Mouse (Mus musculus) kidney, postnatal 0 days (tissue): ENCODE data around the gene Mrpl36. TPM values are rescaled to one million over a fixed set of nuclear protein-coding genes. Genes with fewer than 3 reads are reported as not detected.

Experiments
- ATAC-seq: fragments of 200-750 bp; cut with Nextera tagmentation; replicated peaks from 2 replicates; pipeline ENCODE4 v1.8.0; 2017; ENCODE audit warnings: low read depth, moderate number of reproducible peaks, moderate TSS enrichment, moderate library complexity; ENCODE audit not compliant: low FRiP score
- DNase-seq: peaks from one replicate; pipeline ENCODE4 v3.0.0-alpha.2; 2016; ENCODE audit warnings: low spot score
- H3K27ac ChIP-seq: fragments of 300-500 bp; sonication (generic); 2 replicates; pipeline ENCODE4 v1.5.1; 2014; ENCODE audit warnings: mild to moderate bottlenecking
- H3K27me3 ChIP-seq: fragments of 300-500 bp; sonication (generic); 2 replicates; pipeline ENCODE4 v1.6.1; 2014; ENCODE audit warnings: low read length, mixed read lengths; ENCODE audit not compliant: insufficient read depth
- H3K36me3 ChIP-seq: fragments of 300-500 bp; sonication (generic); 2 replicates; pipeline ENCODE4 v1.6.1; 2014; ENCODE audit warnings: low read length, mixed read lengths; ENCODE audit not compliant: insufficient read depth
- H3K4me1 ChIP-seq: fragments of 300-500 bp; sonication (generic); replicated peaks from 2 replicates; pipeline ENCODE4 v1.6.1; 2014; ENCODE audit warnings: antibody characterized with exemption, low read length, mixed read lengths; ENCODE audit not compliant: insufficient read depth
- H3K4me2 ChIP-seq: fragments of 300-500 bp; sonication (generic); 2 replicates; pipeline ENCODE4 v1.6.1; 2014; ENCODE audit warnings: mild to moderate bottlenecking, low read length, moderate library complexity, mixed read lengths
- H3K4me3 ChIP-seq: fragments of 300-500 bp; sonication (generic); replicated peaks from 2 replicates; pipeline ENCODE4 v1.5.1; 2014; ENCODE audit warnings: low read depth, low read length
- H3K9ac ChIP-seq: fragments of 300-500 bp; sonication (generic); 2 replicates; pipeline ENCODE4 v1.6.1; 2014; ENCODE audit warnings: low read depth, low read length
- H3K9me3 ChIP-seq: fragments of 300-500 bp; sonication (generic); replicated peaks from 2 replicates; pipeline ENCODE4 v1.6.1; 2016; ENCODE audit warnings: low read length, inconsistent platforms, mixed read lengths
- CTCF ChIP-seq: IDR thresholded peaks from 2 replicates; pipeline ENCODE4 v1.5.1; 2016; ENCODE audit warnings: antibody characterized with exemption, low read depth, mild to moderate bottlenecking, moderate library complexity
- WGBS: fragments of 180-500 bp; shearing (Covaris S2); extraction: QIAGEN DNeasy Blood & Tissue Kit; methylation state at CpG from one replicate; pipeline ENCODE4 v1.1.7; 2014; 5-methylcytosine and 5-hydroxymethylcytosine counted together
- polyA plus RNA-seq: library from polyadenylated mRNA; unstranded; fragments of >200 nt; fragmentation: Nextera tagmentation; extraction: Ambion mirVana; gene quantifications from 2 replicates; pipeline ENCODE4 v1.2.1, GENCODE M21; 2015

Mrpl36 gene
- polyA plus RNA-seq: 146 and 153 TPM in 2 replicates

- peak within 1 kb of the TSS; percentile 82 for H3K27ac ChIP-seq
- H3K4me3 ChIP-seq: peak within 1 kb of the TSS; percentile 83
- 1% methylated on average over 45 of the region's 45 CpGs for WGBS
- H3K9ac ChIP-seq: peak within 1 kb of the TSS; percentile 77
- peaks cover 15% of the 10 kb centered on the region for H3K4me1 ChIP-seq
- H3K36me3 ChIP-seq: peaks cover 15% of the 10 kb centered on the region
- peak within 1 kb of the TSS; percentile 78 for H3K4me2 ChIP-seq
- TF ChIP-seq CTCF: no peak
- no peaks in the 10 kb centered on the region for H3K9me3 ChIP-seq
- ATAC-seq (peak; percentile 92), DNase-seq (peak; percentile 97)
- H3K27me3 ChIP-seq: no peaks in the 10 kb centered on the region
Measured at GRCm38 (mm10) chr13:73327827-73328698, at the start of gene Mrpl36, which contains the start of gene Ndufs6. Gene Mrpl36, plus strand, starts transcription at chr13:73328513. Gene Ndufs6, minus strand, starts transcription at chr13:73328542.

- no peaks in the 10 kb centered on the region for H3K4me1 ChIP-seq
- WGBS: 58% methylated on average over 1 of the region's 1 CpGs
- no peak overlapping the region for H3K27ac ChIP-seq
- TF ChIP-seq CTCF: no peak
- H3K27me3 ChIP-seq: peaks cover 9% of the 10 kb centered on the region; the same call in 1 of the 2 replicates
- H3K9me3 ChIP-seq: no peaks in the 10 kb centered on the region
- H3K4me2 ChIP-seq: no peak overlapping the region
- ATAC-seq (no peak), DNase-seq (no peak)
- H3K36me3 ChIP-seq: no peaks in the 10 kb centered on the region
- no peak overlapping the region for H3K9ac ChIP-seq
- H3K4me3 ChIP-seq: no peak overlapping the region
Measured at GRCm38 (mm10) chr13:73279196-73279595, 49.1 kb upstream of the Mrpl36 start.

- DNase-seq: no peak
- no peaks in the 10 kb centered on the region for H3K36me3 ChIP-seq
Measured at GRCm38 (mm10) chr13:73282407-73282806, 45.9 kb upstream of the Mrpl36 start.

GRCm38 (mm10) chr13:73283534-73283933, 44.8 kb upstream of the Mrpl36 start:
- DNase-seq (no peak), ATAC-seq (no peak)
- Histone ChIP-seq H3K27ac (no peak overlapping the region), H3K4me3 (no peak overlapping the region), H3K27me3 (no peaks in the 10 kb centered on the region), H3K36me3 (no peaks in the 10 kb centered on the region), H3K4me1 (no peaks in the 10 kb centered on the region), H3K9ac (no peak overlapping the region), H3K4me2 (no peak overlapping the region), H3K9me3 (no peaks in the 10 kb centered on the region)
- WGBS: 95% methylated on average over 1 of the region's 1 CpGs
- TF ChIP-seq CTCF: no peak

More at GRCm38 (mm10) chr13:73282407-73282806, 45.9 kb upstream of the Mrpl36 start:
- no peaks in the 10 kb centered on the region for H3K27me3 ChIP-seq
- no peak for ATAC-seq
- 50% methylated on average over 2 of the region's 2 CpGs for WGBS
- H3K27ac ChIP-seq: no peak overlapping the region
- H3K4me3 ChIP-seq: no peak overlapping the region
- TF ChIP-seq CTCF: no peak
- H3K4me1 ChIP-seq: no peaks in the 10 kb centered on the region
- no peaks in the 10 kb centered on the region for H3K9me3 ChIP-seq
- H3K9ac ChIP-seq: no peak overlapping the region
- H3K4me2 ChIP-seq: no peak overlapping the region

- no peak for TF ChIP-seq CTCF
- Histone ChIP-seq H3K4me3 (no peak overlapping the region), H3K4me2 (no peak overlapping the region), H3K9me3 (no peaks in the 10 kb centered on the region), H3K4me1 (no peaks in the 10 kb centered on the region), H3K27me3 (no peaks in the 10 kb centered on the region), H3K9ac (no peak overlapping the region), H3K27ac (no peak overlapping the region), H3K36me3 (no peaks in the 10 kb centered on the region)
- DNase-seq (no peak), ATAC-seq (no peak; the same call in 1 of the 2 replicates)
- WGBS: 80% methylated on average over 6 of the region's 6 CpGs
Measured at GRCm38 (mm10) chr13:73290206-73290605, 38.1 kb upstream of the Mrpl36 start.

GRCm38 (mm10) chr13:73291102-73291501, 37.2 kb upstream of the Mrpl36 start:
- no peaks in the 10 kb centered on the region for H3K36me3 ChIP-seq
- H3K9me3 ChIP-seq: no peaks in the 10 kb centered on the region
- ATAC-seq: no peak
- H3K27ac ChIP-seq: no peak overlapping the region
- H3K4me1 ChIP-seq: no peaks in the 10 kb centered on the region
- WGBS: 37% methylated on average over 2 of the region's 2 CpGs
- DNase-seq: no peak
- H3K9ac ChIP-seq: no peak overlapping the region
- H3K4me2 ChIP-seq: no peak overlapping the region
- no peak for TF ChIP-seq CTCF
- no peaks in the 10 kb centered on the region for H3K27me3 ChIP-seq
- no peak overlapping the region for H3K4me3 ChIP-seq
